Mouse (Mus musculus): ENCODE results near the gene Eef2kmt. TPM values are rescaled to one million over a fixed set of nuclear protein-coding genes. Genes with fewer than 3 reads are reported as not detected.

The Eef2kmt gene
- polyA plus RNA-seq, 1 experiment: not detected

- TF ChIP-seq CTCF (IDR thresholded peaks at IDR 0.05; ENCODE audit: insufficient read depth, low read depth, low read length) (no peak), POLR2A (IDR thresholded peaks at IDR 0.05; ENCODE audit: insufficient read depth, low read depth, low read length) (no peak)
- WGBS: 5% methylated on average over 27 of the region's 27 CpGs
- Histone ChIP-seq H3K27ac (ENCODE audit: insufficient read depth, low read depth, low read length) (0 out of 2 replicates have a peak overlapping the region, but pooled peaks have one; percentile 17), H3K4me1 (ENCODE audit: control insufficient read depth, insufficient read depth, low read length) (peaks cover 11% of the 10 kb centered on the region), H3K4me3 (ENCODE audit: insufficient read depth, low read depth, low read length) (peak overlapping the region; percentile 55)
Measured at GRCm38 (mm10) chr16:5255081-5255740, 572 bp downstream of the Eef2kmt start.

- WGBS: 13% methylated on average over 15 of the region's 15 CpGs
- H3K4me1 ChIP-seq (ENCODE audit: control insufficient read depth, insufficient read depth, low read length): peaks cover 11% of the 10 kb centered on the region
- no peak overlapping the region for H3K27ac ChIP-seq (ENCODE audit: insufficient read depth, low read depth, low read length)
- TF ChIP-seq POLR2A (IDR thresholded peaks at IDR 0.05; ENCODE audit: insufficient read depth, low read depth, low read length) (no peak), CTCF (IDR thresholded peaks at IDR 0.05; ENCODE audit: insufficient read depth, low read depth, low read length) (peak; percentile 72; the same call in 1 of the 2 replicates)
- H3K4me3 ChIP-seq (ENCODE audit: insufficient read depth, low read depth, low read length): 0 out of 2 replicates have a peak overlapping the region, but pooled peaks have one; percentile 3
Measured at GRCm38 (mm10) chr16:5254346-5255025, 1.3 kb downstream of the Eef2kmt start.

- no peak overlapping the region for H3K4me3 ChIP-seq (ENCODE audit: insufficient read depth, low read depth, low read length)
- H3K27ac ChIP-seq (ENCODE audit: insufficient read depth, low read depth, low read length): no peak overlapping the region
- no peak for TF ChIP-seq POLR2A (IDR thresholded peaks at IDR 0.05; ENCODE audit: insufficient read depth, low read depth, low read length)
- no peak for TF ChIP-seq CTCF (IDR thresholded peaks at IDR 0.05; ENCODE audit: insufficient read depth, low read depth, low read length)
- 93% methylated on average over 2 of the region's 2 CpGs for WGBS
- H3K4me1 ChIP-seq (ENCODE audit: control insufficient read depth, insufficient read depth, low read length): peaks cover 11% of the 10 kb centered on the region
Measured at GRCm38 (mm10) chr16:5252260-5252659, 3.5 kb downstream of the Eef2kmt start.

- no peak overlapping the region for H3K27ac ChIP-seq (ENCODE audit: insufficient read depth, low read depth, low read length)
- 94% methylated on average over 3 of the region's 3 CpGs for WGBS
Measured at GRCm38 (mm10) chr16:5250891-5251290, 4.9 kb downstream of the Eef2kmt start.

GRCm38 (mm10) chr16:5244411-5244810 is 11.4 kb downstream of the Eef2kmt start:
- H3K4me3 ChIP-seq (ENCODE audit: insufficient read depth, low read depth, low read length): no peak overlapping the region
- H3K4me1 ChIP-seq (ENCODE audit: control insufficient read depth, insufficient read depth, low read length): no peaks in the 10 kb centered on the region
- TF ChIP-seq POLR2A (IDR thresholded peaks at IDR 0.05; ENCODE audit: insufficient read depth, low read depth, low read length): no peak
- TF ChIP-seq CTCF (IDR thresholded peaks at IDR 0.05; ENCODE audit: insufficient read depth, low read depth, low read length): peak; percentile 60; the same call in 1 of the 2 replicates
- 30% methylated on average over 7 of the region's 7 CpGs for WGBS
- H3K27ac ChIP-seq (ENCODE audit: insufficient read depth, low read depth, low read length): no peak overlapping the region

More at GRCm38 (mm10) chr16:5250891-5251290, 4.9 kb downstream of the Eef2kmt start:
- Histone ChIP-seq H3K4me3 (ENCODE audit: insufficient read depth, low read depth, low read length) (no peak overlapping the region), H3K4me1 (ENCODE audit: control insufficient read depth, insufficient read depth, low read length) (peaks cover 8% of the 10 kb centered on the region)
- TF ChIP-seq POLR2A (IDR thresholded peaks at IDR 0.05; ENCODE audit: insufficient read depth, low read depth, low read length) (no peak), CTCF (IDR thresholded peaks at IDR 0.05; ENCODE audit: insufficient read depth, low read depth, low read length) (no peak)

DNA sequence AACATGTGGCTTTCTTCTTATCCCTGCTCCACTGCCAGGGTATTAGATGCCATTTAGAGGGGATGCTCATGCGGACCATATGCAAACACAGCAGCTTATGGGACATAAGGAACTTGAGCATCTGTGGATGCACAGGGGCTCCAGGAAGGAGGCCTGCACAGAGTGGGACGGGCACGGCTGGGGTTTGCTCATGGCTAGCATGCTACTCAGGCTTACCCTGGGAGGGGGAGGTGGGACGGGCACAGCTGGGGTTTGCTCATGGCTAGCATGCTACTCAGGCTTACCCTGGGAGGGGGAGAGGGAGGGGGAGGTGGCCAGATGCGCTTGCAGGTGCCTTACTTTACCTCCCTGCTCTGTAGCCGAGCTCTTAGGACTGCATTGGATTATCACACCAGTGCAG is 12.9 kb downstream of the Eef2kmt start:
- WGBS: 92% methylated on average over 6 of the region's 6 CpGs
- Histone ChIP-seq H3K27ac (ENCODE audit: insufficient read depth, low read depth, low read length) (no peak overlapping the region), H3K4me1 (ENCODE audit: control insufficient read depth, insufficient read depth, low read length) (no peaks in the 10 kb centered on the region), H3K4me3 (ENCODE audit: insufficient read depth, low read depth, low read length) (no peak overlapping the region)
- TF ChIP-seq CTCF (IDR thresholded peaks at IDR 0.05; ENCODE audit: insufficient read depth, low read depth, low read length) (no peak), POLR2A (IDR thresholded peaks at IDR 0.05; ENCODE audit: insufficient read depth, low read depth, low read length) (no peak)

DNA sequence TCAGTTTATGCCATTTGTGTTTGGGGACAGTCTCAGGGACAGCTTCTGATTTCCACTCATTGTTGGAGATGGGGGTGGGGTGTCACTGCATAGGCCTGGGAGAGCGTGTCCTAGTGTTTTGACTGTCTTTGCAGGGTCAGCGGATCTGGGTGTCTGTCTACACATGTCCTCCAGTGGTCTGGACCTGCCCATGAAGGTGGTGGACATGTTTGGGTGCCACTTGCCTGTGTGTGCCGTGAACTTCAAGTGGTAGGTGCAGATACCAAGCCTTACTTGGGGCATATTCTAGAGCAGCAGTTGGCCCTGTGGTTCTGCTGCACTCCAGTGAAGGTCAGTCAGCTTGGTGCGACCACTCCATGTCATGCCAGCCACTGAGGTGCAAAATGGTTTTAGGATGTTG is 13.4 kb downstream of the Eef2kmt start:
- H3K4me3 ChIP-seq (ENCODE audit: insufficient read depth, low read depth, low read length): no peak overlapping the region
- no peak for TF ChIP-seq POLR2A (IDR thresholded peaks at IDR 0.05; ENCODE audit: insufficient read depth, low read depth, low read length)
- TF ChIP-seq CTCF (IDR thresholded peaks at IDR 0.05; ENCODE audit: insufficient read depth, low read depth, low read length): no peak
- H3K27ac ChIP-seq (ENCODE audit: insufficient read depth, low read depth, low read length): no peak overlapping the region
- no peaks in the 10 kb centered on the region for H3K4me1 ChIP-seq (ENCODE audit: control insufficient read depth, insufficient read depth, low read length)
- WGBS: 93% methylated on average over 4 of the region's 4 CpGs

- peak within 1 kb of the TSS; percentile 96 for H3K4me3 ChIP-seq (ENCODE audit: insufficient read depth, low read depth, low read length)
- peaks cover 3% of the 10 kb centered on the region; the same call in 1 of the 2 replicates for H3K4me1 ChIP-seq (ENCODE audit: control insufficient read depth, insufficient read depth, low read length)
- TF ChIP-seq CTCF (IDR thresholded peaks at IDR 0.05; ENCODE audit: insufficient read depth, low read depth, low read length) (no peak), POLR2A (IDR thresholded peaks at IDR 0.05; ENCODE audit: insufficient read depth, low read depth, low read length) (peak; percentile 98)
- H3K27ac ChIP-seq (ENCODE audit: insufficient read depth, low read depth, low read length): peak within 1 kb of the TSS; percentile 71
- WGBS: 2% methylated on average over 47 of the region's 47 CpGs
Measured at GRCm38 (mm10) chr16:5233418-5234313, 22.1 kb downstream of the Eef2kmt start, which contains the start of gene Alg1. Gene Alg1, plus strand, starts transcription at chr16:5233621.

Measured in olfactory bulb, adult 2 months (tissue).